Comparison of ENCODE assay signal across 12 mouse cellular contexts in the genomic region with DNA sequence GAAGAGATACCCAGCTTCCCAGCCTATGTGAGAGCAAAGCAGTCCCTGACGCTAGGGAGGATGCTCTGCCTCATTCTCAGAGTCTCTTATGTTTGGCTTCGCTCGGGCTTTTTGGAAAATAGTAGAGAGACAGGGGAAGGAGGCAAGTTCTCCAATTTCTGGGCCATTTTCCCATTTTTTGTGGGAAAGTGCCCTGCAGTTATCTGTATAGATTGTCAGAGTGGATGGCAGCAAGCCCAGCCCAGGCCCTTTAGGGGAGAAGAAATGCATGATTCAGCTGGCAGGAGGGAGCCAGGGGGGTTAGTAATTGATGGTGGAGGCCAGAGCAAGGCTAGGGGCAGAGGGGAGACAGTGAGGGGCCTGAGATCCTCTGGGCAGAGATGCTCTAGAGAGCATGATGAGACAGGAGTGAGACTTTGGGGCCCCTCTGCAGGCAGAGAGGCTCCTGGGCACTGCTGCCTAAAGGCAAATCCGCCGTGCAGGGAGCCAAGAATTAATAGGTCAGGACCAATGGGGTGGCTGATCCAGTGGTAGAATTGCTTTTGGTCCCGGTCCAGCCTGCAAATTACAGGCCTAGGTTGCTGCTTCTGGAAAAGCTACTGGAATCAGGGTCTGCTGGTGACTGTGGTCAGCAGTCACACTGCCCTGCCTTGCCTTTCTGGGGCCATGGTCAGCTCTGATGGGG. TPM values are rescaled to one million over a fixed set of nuclear protein-coding genes. Genes with fewer than 3 reads are reported as not detected.
DNase-seq lines count a peak whose midpoint lies in the region; ATAC-seq and TF ChIP-seq lines count a peak whose summit lies in the region.
"Had no signal": no experiment of that assay in that cellular context is flagged by ENCODE, and none has a peak within 500 bp of the region (broad histone marks: within the 10 kb centered on the region; RNA-seq: fewer than 3 reads in every experiment).

No protein-coding gene starts in this region.

- peaks cover 20% of the 10 kb centered on the region for H3K4me1 ChIP-seq in midbrain, embryonic 10.5 days
- H3K4me1 ChIP-seq in midbrain, embryonic 15.5 days, result peaks cover 14% of the 10 kb centered on the region; the same call in 1 of the 2 replicates
- H3K4me1 ChIP-seq in limb, embryonic 12.5 days (replicated peaks), result peaks cover 48% of the 10 kb centered on the region
- H3K4me1 ChIP-seq: liver, embryonic 15.5 days had no signal

- H3K9ac ChIP-seq in midbrain, embryonic 15.5 days, result no peak overlapping the region
- H3K9ac ChIP-seq in limb, embryonic 12.5 days (replicated peaks), result 0 out of 2 replicates have a peak overlapping the region, but pooled peaks have one; percentile 14
- H3K9ac ChIP-seq: liver, embryonic 15.5 days; midbrain, embryonic 12.5 days had no signal

- H3K27ac ChIP-seq in midbrain, embryonic 10.5 days (replicated peaks), result 0 out of 2 replicates have a peak overlapping the region, but pooled peaks have one; percentile 3
- no peak overlapping the region for H3K27ac ChIP-seq in midbrain, embryonic 15.5 days
- H3K27ac ChIP-seq in limb, embryonic 12.5 days, result peak overlapping the region; percentile 82
- H3K27ac ChIP-seq: liver, embryonic 15.5 days; midbrain, embryonic 12.5 days had no signal

- no peak overlapping the region for H3K4me2 ChIP-seq in midbrain, embryonic 15.5 days
- no peak overlapping the region for H3K4me2 ChIP-seq in limb, embryonic 12.5 days
- H3K4me2 ChIP-seq: liver, embryonic 15.5 days; midbrain, embryonic 12.5 days had no signal

- no peaks in the 10 kb centered on the region for H3K36me3 ChIP-seq in midbrain, embryonic 10.5 days
- H3K36me3 ChIP-seq in midbrain, embryonic 15.5 days (replicated peaks), result no peaks in the 10 kb centered on the region
- H3K36me3 ChIP-seq in limb, embryonic 12.5 days, result no peaks in the 10 kb centered on the region
- H3K36me3 ChIP-seq: liver, embryonic 15.5 days; midbrain, embryonic 12.5 days had no signal

- H3K9me3 ChIP-seq in midbrain, embryonic 10.5 days (replicated peaks), result no peaks in the 10 kb centered on the region
- H3K9me3 ChIP-seq in midbrain, embryonic 15.5 days, result no peaks in the 10 kb centered on the region
- no peaks in the 10 kb centered on the region for H3K9me3 ChIP-seq in limb, embryonic 12.5 days
- H3K9me3 ChIP-seq: liver, embryonic 15.5 days; midbrain, embryonic 12.5 days had no signal

- peak; percentile 15 to 35 for DNase-seq in cerebellum, postnatal 14 days
- no peak for DNase-seq in cerebellum, postnatal 36 days
- DNase-seq in midbrain, embryonic 10.5 days (ENCODE audit: low spot score), result no peak
- DNase-seq in brain, embryonic 14.5 days (ENCODE audit: low read depth), result peak; percentile 83
- DNase-seq in urinary bladder, postnatal 10 days (ENCODE audit: low spot score), result no peak
- DNase-seq: gastrocnemius, postnatal 25 days; heart, postnatal 14 days had no signal

- no peaks in the 10 kb centered on the region for H3K27me3 ChIP-seq in midbrain, embryonic 10.5 days (ENCODE audit: low read depth, poor library complexity, severe bottlenecking)
- no peaks in the 10 kb centered on the region for H3K27me3 ChIP-seq in midbrain, embryonic 15.5 days (replicated peaks)
- no peaks in the 10 kb centered on the region for H3K27me3 ChIP-seq in limb, embryonic 12.5 days
- H3K27me3 ChIP-seq: liver, embryonic 15.5 days; midbrain, embryonic 12.5 days had no signal

- TF ChIP-seq CTCF in brain, embryonic 14.5 days (IDR thresholded peaks at IDR 0.05; ENCODE audit: borderline replicate concordance, extremely low read depth, insufficient read depth, insufficient read length), result no peak

- TF ChIP-seq POLR2A in brain, embryonic 14.5 days (IDR thresholded peaks at IDR 0.05; ENCODE audit: borderline replicate concordance, extremely low read depth, insufficient read depth, insufficient read length, poor library complexity, severe bottlenecking), result no peak

- 85% methylated on average over 6 of the region's 6 CpGs for WGBS in midbrain, embryonic 10.5 days
- 59% methylated on average over 6 of the region's 6 CpGs for WGBS in midbrain, embryonic 15.5 days
- WGBS in limb, embryonic 12.5 days, result 69% methylated on average over 6 of the region's 6 CpGs

- no peak overlapping the region for H3K4me3 ChIP-seq in midbrain, embryonic 10.5 days
- H3K4me3 ChIP-seq in midbrain, embryonic 15.5 days, result no peak overlapping the region
- no peak overlapping the region for H3K4me3 ChIP-seq in limb, embryonic 12.5 days (replicated peaks)
- H3K4me3 ChIP-seq: liver, embryonic 15.5 days; midbrain, embryonic 12.5 days had no signal

- ATAC-seq in midbrain, embryonic 15.5 days (replicated peaks), result no peak
- ATAC-seq in limb, embryonic 12.5 days (ENCODE audit: insufficient number of reproducible peaks, insufficient read depth, low FRiP score, low TSS enrichment, low read depth), result no peak
- no peak for ATAC-seq in monocyte, adult 5-6 weeks (replicated peaks; ENCODE audit: insufficient number of reproducible peaks, low FRiP score, low TSS enrichment, poor library complexity, severe bottlenecking)

RNA-seq across cellular contexts. Expression of a gene that starts 31.8 kb away (rescaled TPM):
- 2.3 and 3.4 TPM in 2 replicates for polyA plus RNA-seq in midbrain, embryonic 10.5 days (2016; fragmentation: Nextera tagmentation; extraction: Ambion mirVana)
- polyA plus RNA-seq in midbrain, embryonic 15.5 days (2015; fragmentation: Nextera tagmentation; extraction: Ambion mirVana), result 1.3 and 1.4 TPM in 2 replicates
- polyA plus RNA-seq in brain, embryonic 14.5 days (2012; rRNA removed), result 1.8 and 4.2 TPM in 2 replicates
- 4.5 and 7.6 TPM in 2 replicates for polyA plus RNA-seq in limb, embryonic 12.5 days (2016; fragmentation: Nextera tagmentation; extraction: Ambion mirVana)
- not detected in 3 replicates for total RNA-seq in monocyte, adult 5-6 weeks (2017)

Comparison
In these comparisons a context has a peak if more than half of its experiments do, and no peak if none do; other contexts are left out.
1. DNase-seq: peak in cerebellum, postnatal 14 days (2 of 2) and brain, embryonic 14.5 days (single experiment); none in cerebellum, postnatal 36 days (0 of 2), midbrain, embryonic 10.5 days (single experiment) and urinary bladder, postnatal 10 days (single experiment).